Mouse (Mus musculus): ENCODE measurements around the gene Lpin2. TPM values are rescaled to one million over a fixed set of nuclear protein-coding genes. Genes with fewer than 3 reads are reported as not detected.

Gene Lpin2
- total and polyA plus RNA-seq, 3 experiments = 22.4 to 32.1 TPM; not detected in 1

DNA sequence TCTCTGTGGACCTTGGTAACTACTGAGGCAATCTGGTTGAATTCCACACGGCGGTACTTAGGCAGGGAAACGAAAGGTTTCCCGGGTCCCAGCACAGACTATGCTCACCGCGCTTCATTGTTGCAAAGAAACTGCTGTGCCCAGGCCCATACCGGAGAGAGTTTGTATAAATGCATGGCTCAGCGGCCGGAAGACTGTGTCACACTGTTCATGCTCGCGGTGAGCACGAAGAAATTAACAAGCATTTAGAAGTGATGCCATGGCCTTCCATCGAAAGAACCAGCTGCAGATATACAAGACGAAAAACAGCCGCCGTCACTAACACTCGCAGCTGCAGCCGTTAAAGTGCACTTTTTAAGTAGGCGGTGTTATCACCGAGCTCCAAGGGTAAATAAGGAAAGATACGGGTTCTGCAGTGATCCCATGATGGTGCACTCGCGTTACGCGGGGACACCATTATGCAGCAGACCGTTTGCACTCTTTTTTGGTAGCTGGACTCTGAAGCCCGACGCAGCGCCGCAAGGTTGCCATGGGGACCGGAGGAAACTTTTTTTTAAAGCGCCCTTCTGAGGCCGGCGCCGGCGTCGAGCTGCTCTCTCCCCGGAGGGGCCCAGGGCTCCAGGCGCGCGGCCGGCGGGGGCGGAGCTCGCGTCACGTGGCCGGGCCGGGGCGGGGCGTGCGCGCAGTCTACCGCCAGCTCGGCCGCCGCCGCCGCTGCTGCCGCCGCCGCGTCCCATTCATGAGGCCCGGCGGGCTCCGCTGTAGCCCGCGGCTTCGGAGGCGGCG lies 704 bp downstream of the Lpin2 start (continued):
- TF ChIP-seq MYB (IDR thresholded peaks at IDR 0.05; ENCODE audit: low read depth, low read length) (0 out of 2 replicates have a peak, but pooled peaks have one; percentile 24), GABPA (IDR thresholded peaks at IDR 0.05; ENCODE audit: low read depth, low read length) (no peak), POLR2AphosphoS5 (IDR thresholded peaks at IDR 0.05; ENCODE audit: borderline replicate concordance, low read depth, low read length) (no peak), MEF2A (IDR thresholded peaks at IDR 0.05; ENCODE audit: extremely low read depth, insufficient replicate concordance, low read depth, low read length, poor library complexity, severe bottlenecking) (no peak), MAFK (IDR thresholded peaks at IDR 0.05; ENCODE audit: borderline replicate concordance, low read depth, low read length) (no peak), USF1 (IDR thresholded peaks at IDR 0.05; ENCODE audit: low read depth, low read length) (peak; percentile 91), ZKSCAN1 (IDR thresholded peaks at IDR 0.05; ENCODE audit: low read depth, low read length) (no peak), RCOR1 (IDR thresholded peaks at IDR 0.05; ENCODE audit: low read depth, low read length) (no peak), ZMIZ1 (IDR thresholded peaks at IDR 0.05; ENCODE audit: low read depth, low read length) (no peak; the same call in none of the 2 replicates), SMC3 (IDR thresholded peaks at IDR 0.05; ENCODE audit: low read depth, low read length) (no peak), HCFC1 (IDR thresholded peaks at IDR 0.05; ENCODE audit: low read depth, low read length) (0 out of 2 replicates have a peak, but pooled peaks have one; percentile 47), ELF1 (IDR thresholded peaks at IDR 0.05; ENCODE audit: low read depth, low read length) (0 out of 2 replicates have a peak, but pooled peaks have one; percentile 8), ZC3H11A (IDR thresholded peaks at IDR 0.05; ENCODE audit: low read depth, low read length) (no peak), MXI1 (IDR thresholded peaks at IDR 0.05; ENCODE audit: low read depth, low read length) (peak; percentile 81)

DNA sequence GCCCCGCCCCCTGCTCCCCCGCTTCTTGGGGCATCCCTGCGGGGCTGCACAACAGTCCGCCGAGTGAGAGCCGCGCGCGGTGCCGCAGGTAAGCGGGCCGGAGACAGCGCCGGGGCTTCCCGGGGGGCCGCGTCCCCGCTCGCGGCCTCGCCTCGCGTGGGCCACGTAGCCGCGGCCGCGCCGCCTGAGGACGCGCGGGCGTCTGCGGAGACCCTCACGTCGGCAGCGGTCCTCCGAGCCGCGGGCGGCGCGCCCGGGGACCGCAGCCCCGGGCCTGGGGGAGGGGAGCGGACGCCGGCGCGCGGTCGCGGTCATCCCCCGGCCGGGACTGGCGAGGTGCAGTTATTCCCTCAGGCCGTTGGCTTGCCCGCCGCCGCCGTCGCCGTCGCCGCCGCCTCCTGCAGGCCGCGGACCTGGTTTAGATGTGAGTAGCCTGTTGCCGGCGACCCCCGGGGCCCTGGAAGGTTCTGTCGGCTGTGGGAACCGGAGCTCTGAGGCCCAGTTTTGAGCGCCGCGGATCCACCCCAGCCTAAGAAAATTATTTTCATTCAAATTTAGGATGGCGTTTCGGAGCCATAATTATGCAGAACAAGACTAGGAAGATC lies 1.4 kb downstream of the Lpin2 start:
- peaks cover 47% of the 10 kb centered on the region for H3K79me2 ChIP-seq (ENCODE audit: control insufficient read depth, insufficient read depth, low read length, poor library complexity)
- peak overlapping the region; percentile 60 for H3K27ac ChIP-seq (ENCODE audit: control insufficient read depth, low read depth, low read length)
- no peak for DNase-seq (ENCODE audit: low read depth, low spot score)
- H3K4me1 ChIP-seq (ENCODE audit: control insufficient read depth in 1 of 2, insufficient read depth in 2 of 2, low read length in 2 of 2) = peaks cover 15 to 43% of the 10 kb centered on the region in 2 experiments
- peak overlapping the region; percentile 83 to 100 for H3K4me3 ChIP-seq (ENCODE audit: control insufficient read depth in 1 of 2, insufficient read depth in 1 of 2, low read depth in 2 of 2, low read length in 2 of 2)
- peak overlapping the region; percentile 95 for H3K9ac ChIP-seq (ENCODE audit: control insufficient read depth, low read depth, low read length, poor library complexity, severe bottlenecking)
- no peaks in the 10 kb centered on the region for H3K27me3 ChIP-seq (ENCODE audit: control insufficient read depth in 1 of 2, insufficient read depth in 2 of 2, low read length in 2 of 2)
- TF ChIP-seq EP300 (IDR thresholded peaks at IDR 0.05; ENCODE audit: low read depth in 1 of 2, low read length in 2 of 2) = no peak; a peak in 1 of 4 replicates
- no peak for TF ChIP-seq HCFC1 (IDR thresholded peaks at IDR 0.05; ENCODE audit: low read depth, low read length)
- no peak for TF ChIP-seq MAZ (IDR thresholded peaks at IDR 0.05; ENCODE audit: low read depth, low read length)
- no peak for TF ChIP-seq ELF1 (IDR thresholded peaks at IDR 0.05; ENCODE audit: low read depth, low read length)
- no peak for TF ChIP-seq NELFE (IDR thresholded peaks at IDR 0.05; ENCODE audit: low read depth, low read length)
- TF ChIP-seq UBTF (IDR thresholded peaks at IDR 0.05; ENCODE audit: borderline replicate concordance, insufficient read depth, low read depth, low read length) = no peak
- peak; percentile 51; the same call in 1 of the 2 replicates for TF ChIP-seq ZMIZ1 (IDR thresholded peaks at IDR 0.05; ENCODE audit: low read depth, low read length)
- H3K9me3 ChIP-seq (replicated peaks; ENCODE audit: insufficient read depth, low read length) = no peaks in the 10 kb centered on the region
- H3K36me3 ChIP-seq (ENCODE audit: control insufficient read depth in 1 of 2, insufficient read depth in 2 of 2, low read length in 2 of 2) = peaks cover 0 to 45% of the 10 kb centered on the region in 2 experiments; a peak in 2 of 4 replicates
